Mouse (Mus musculus) limb, embryonic 11.5 days (tissue): ENCODE results near the gene Zbtb14. TPM values are rescaled to one million over a fixed set of nuclear protein-coding genes. Genes with fewer than 3 reads are reported as not detected.

Experiments used
- ATAC-seq: fragments of 200-750 bp; cut with Nextera tagmentation; 2 replicates; pipeline ENCODE4 v1.8.0; 2017; ENCODE audit warnings: low read depth; ENCODE audit not compliant: insufficient number of reproducible peaks, low FRiP score, low TSS enrichment
- DNase-seq: peaks from one replicate; pipeline ENCODE4 v3.0.0-alpha.2; 2015; ENCODE audit warnings: low spot score
- H3K27ac ChIP-seq: fragments of 300-500 bp; sonication (generic); replicated peaks from 2 replicates; pipeline ENCODE4 v1.5.1; 2014; ENCODE audit warnings: low read depth, mild to moderate bottlenecking, low read length
- H3K27me3 ChIP-seq: fragments of 300-500 bp; sonication (generic); 2 replicates; pipeline ENCODE4 v1.6.1; 2014; ENCODE audit warnings: mild to moderate bottlenecking, low read length, mixed read lengths; ENCODE audit not compliant: control insufficient read depth, insufficient read depth
- H3K36me3 ChIP-seq: fragments of 300-500 bp; sonication (generic); 2 replicates; pipeline ENCODE4 v1.6.1; 2014; ENCODE audit warnings: mild to moderate bottlenecking, low read length, moderate library complexity, mixed read lengths; ENCODE audit not compliant: control insufficient read depth, insufficient read depth
- H3K4me1 ChIP-seq: fragments of 300-500 bp; sonication (generic); 2 replicates; pipeline ENCODE4 v1.6.1; 2014; ENCODE audit warnings: low read length, mixed read lengths; ENCODE audit not compliant: control insufficient read depth, insufficient read depth
- H3K4me2 ChIP-seq: fragments of 300-500 bp; sonication (generic); 2 replicates; pipeline ENCODE4 v1.6.1; 2014; ENCODE audit warnings: low read depth, mild to moderate bottlenecking, moderate library complexity; ENCODE audit not compliant: severe bottlenecking
- H3K4me3 ChIP-seq: fragments of 300-500 bp; sonication (generic); 2 replicates; pipeline ENCODE4 v1.5.1; 2014; ENCODE audit warnings: low read depth, low read length
- H3K9ac ChIP-seq: fragments of 300-500 bp; sonication (generic); 2 replicates; pipeline ENCODE4 v1.6.1; 2014; ENCODE audit warnings: mild to moderate bottlenecking, low read length
- H3K9me3 ChIP-seq: fragments of 300-500 bp; sonication (generic); 2 replicates; pipeline ENCODE4 v1.6.1; 2016; ENCODE audit warnings: low read length; ENCODE audit not compliant: control insufficient read depth
- WGBS: fragments of 180-500 bp; shearing (Covaris S2); extraction: QIAGEN DNeasy Blood & Tissue Kit; methylation state at CpG from one replicate; pipeline ENCODE4 v1.1.7; 2014; 5-methylcytosine and 5-hydroxymethylcytosine counted together
- polyA plus RNA-seq: library from polyadenylated mRNA; unstranded; fragments of >200 nt; fragmentation: Nextera tagmentation; extraction: Ambion mirVana; gene quantifications from 2 replicates; pipeline ENCODE4 v1.2.1, GENCODE M21; 2014

Zbtb14 gene
- polyA plus RNA-seq, 1 experiment from 2014 or later = 27.9 TPM

DNA sequence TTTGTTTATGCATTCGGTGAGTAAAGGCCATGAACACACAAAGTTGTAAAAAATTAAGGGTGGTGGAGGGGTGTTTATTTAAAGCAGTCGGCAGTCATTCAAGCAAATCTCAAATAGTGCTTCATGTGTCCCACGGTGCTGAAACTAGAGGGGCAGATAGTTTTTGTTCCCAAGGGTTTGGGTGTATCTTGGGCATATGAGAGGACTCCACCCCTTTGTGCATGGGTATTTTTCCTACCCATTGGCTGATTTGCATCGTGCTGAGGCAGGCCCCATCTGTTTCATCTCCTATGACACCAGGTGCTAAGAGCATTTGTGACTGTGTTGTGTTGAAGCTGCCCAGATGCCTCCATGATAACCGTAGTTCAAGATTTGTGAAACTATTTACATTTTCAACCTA is 55.0 kb downstream of the Zbtb14 start:
- no peaks in the 10 kb centered on the region for H3K9me3 ChIP-seq
- no peak overlapping the region for H3K4me3 ChIP-seq
- H3K9ac ChIP-seq = no peak overlapping the region
- no peaks in the 10 kb centered on the region for H3K36me3 ChIP-seq
- H3K27ac ChIP-seq = no peak overlapping the region
- H3K27me3 ChIP-seq = peaks cover 34% of the 10 kb centered on the region
- ATAC-seq = no peak
- no peaks in the 10 kb centered on the region for H3K4me1 ChIP-seq
- 81% methylated on average over 5 of the region's 5 CpGs for WGBS
- no peak for DNase-seq
- H3K4me2 ChIP-seq = no peak overlapping the region

DNA sequence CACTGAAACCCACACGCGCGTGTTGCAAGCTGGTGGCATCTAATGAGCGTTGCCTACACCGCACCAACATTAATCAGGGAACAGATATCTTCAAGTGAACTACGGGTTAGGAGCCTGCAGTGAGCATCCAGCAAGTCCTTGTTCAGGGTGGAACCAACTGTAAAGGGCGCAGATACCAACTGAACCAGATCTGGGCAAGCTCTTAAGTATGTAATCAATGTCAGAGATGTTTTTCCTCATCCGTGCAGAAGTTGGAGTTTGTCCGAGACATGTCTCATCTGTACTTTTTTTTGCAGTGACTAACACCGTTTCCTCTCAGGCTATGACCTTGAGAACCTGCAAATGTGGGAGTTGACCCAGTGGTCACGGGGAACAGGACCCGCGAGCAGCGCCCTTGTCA is 55.6 kb downstream of the Zbtb14 start:
- Histone ChIP-seq H3K36me3 (no peaks in the 10 kb centered on the region), H3K27me3 (peaks cover 34% of the 10 kb centered on the region)

DNA sequence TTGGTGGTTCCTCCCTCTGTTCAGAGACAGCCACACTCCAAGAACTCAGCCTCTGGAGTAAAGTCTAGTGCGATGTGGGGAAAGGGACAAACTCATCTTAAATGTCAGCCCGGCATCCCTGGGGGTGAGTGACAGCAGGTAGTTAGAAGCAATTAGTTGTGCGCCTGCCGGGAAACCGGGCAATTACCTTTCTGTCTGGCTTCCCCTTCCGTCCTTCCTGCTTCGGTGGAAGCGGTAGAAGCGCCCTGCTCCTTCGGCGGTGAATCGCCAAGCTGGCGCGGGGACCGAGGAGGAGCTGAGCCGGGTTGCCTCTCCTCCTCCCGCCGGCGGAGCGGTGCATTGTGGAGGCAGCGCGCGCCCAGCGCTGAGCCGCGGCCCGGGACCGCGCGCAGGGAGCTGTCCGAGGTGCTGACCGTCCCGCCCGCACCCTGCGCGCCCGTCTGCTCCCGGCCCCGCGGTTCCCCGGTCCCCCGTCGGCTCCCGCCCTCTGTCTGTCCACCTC is 56.2 kb downstream of the Zbtb14 start, which contains the start of gene Akain1:
TSS of gene Akain1 (plus strand) at position 337 of the 502 bp plus-strand sequence.
- peak; percentile 91 for ATAC-seq
- no peaks in the 10 kb centered on the region for H3K36me3 ChIP-seq
- H3K27ac ChIP-seq = no peak within 1 kb of the TSS

More for the DNA sequence above, 55.6 kb downstream of the Zbtb14 start:
- Histone ChIP-seq H3K4me1 (no peaks in the 10 kb centered on the region), H3K4me2 (peak overlapping the region; percentile 54; the same call in 1 of the 2 replicates), H3K27ac (no peak overlapping the region), H3K4me3 (0 out of 2 replicates have a peak overlapping the region, but pooled peaks have one; percentile 20), H3K9me3 (no peaks in the 10 kb centered on the region), H3K9ac (no peak overlapping the region)
- no peak for DNase-seq
- ATAC-seq = no peak
- 37% methylated on average over 14 of the region's 14 CpGs for WGBS

DNA sequence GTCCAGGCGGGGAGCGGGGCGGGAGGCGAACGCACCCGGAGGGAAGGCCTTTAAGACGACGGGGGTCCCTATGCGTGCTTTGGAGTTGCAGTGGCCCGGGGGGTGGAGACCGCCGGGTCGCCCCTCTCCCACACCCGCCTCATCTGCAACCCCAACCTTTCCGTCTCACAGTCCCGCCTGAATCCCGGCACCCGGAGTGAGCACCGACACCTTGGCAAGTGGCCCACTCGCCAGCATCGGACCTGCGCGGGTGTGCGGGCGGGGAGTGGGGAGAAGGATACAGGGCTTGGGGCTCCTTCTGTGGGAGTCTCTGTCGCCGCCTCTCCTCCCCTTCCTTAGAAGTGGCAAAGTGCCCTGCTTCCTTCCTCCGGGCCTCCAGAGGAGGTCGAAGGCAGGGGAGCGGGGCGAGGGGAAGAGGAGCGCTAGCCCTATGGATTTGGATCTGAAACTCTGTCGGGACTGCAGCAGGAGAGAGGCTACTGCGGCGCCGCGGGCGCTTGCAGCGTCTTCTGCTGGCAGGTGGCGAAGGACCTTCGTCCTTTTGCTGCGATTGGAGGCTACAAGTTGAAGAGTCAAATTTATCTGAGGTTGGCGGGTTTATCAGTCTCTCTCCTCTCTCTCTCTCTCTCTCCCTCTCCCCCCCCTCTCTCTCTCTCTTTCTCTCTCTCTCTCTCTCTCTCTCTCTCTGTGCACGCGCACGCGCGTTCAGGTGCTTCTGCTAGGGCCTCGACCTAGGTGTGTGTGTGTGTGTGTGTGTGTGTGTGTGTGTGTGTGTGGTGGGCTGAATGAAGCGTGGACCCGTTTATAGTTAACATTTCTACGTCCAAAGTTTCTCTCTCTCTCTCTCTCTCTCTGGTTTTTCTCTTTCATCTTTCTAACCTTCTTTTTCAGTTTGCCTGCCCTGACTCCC is 57.0 kb downstream of the Zbtb14 start:
- Histone ChIP-seq H3K27me3 (peaks cover 34% of the 10 kb centered on the region), H3K27ac (no peak overlapping the region), H3K4me1 (no peaks in the 10 kb centered on the region), H3K4me2 (peak overlapping the region; percentile 54), H3K9me3 (no peaks in the 10 kb centered on the region), H3K36me3 (no peaks in the 10 kb centered on the region), H3K4me3 (peak overlapping the region; percentile 20), H3K9ac (no peak overlapping the region)
- DNase-seq (no peak), ATAC-seq (peak; percentile 59; the same call in 1 of the 2 replicates)
- WGBS = 3% methylated on average over 46 of the region's 52 CpGs

More for the DNA sequence above, 56.2 kb downstream of the Zbtb14 start, which contains the start of gene Akain1:
- H3K9me3 ChIP-seq = no peaks in the 10 kb centered on the region
- under 1% methylated on average over 38 of the region's 44 CpGs for WGBS
- H3K4me3 ChIP-seq = peak within 1 kb of the TSS; percentile 20
- H3K9ac ChIP-seq = no peak within 1 kb of the TSS
- peaks cover 34% of the 10 kb centered on the region for H3K27me3 ChIP-seq
- peak within 1 kb of the TSS; percentile 54 for H3K4me2 ChIP-seq
- DNase-seq = peak; percentile 87
- H3K4me1 ChIP-seq = no peaks in the 10 kb centered on the region

Other genes with a start within 250 kb of the Zbtb14 start
- gene Akain1, start 56.3 kb downstream of the Zbtb14 start, polyA plus RNA-seq = not detected in 2 replicates